Mouse (Mus musculus) CH12.LX (cell line): ENCODE data around the gene Sv2b. TPM values are rescaled to one million over a fixed set of nuclear protein-coding genes. Genes with fewer than 3 reads are reported as not detected.
"Not testable (repeated sequence)": the region's sequence is repeated elsewhere in the genome, so short reads cannot be mapped to it uniquely, and the experiment has no call there.

Experiments used
- DNase-seq: peaks from one replicate; pipeline ENCODE4 v3.0.0-alpha.2; 2013; ENCODE audit errors: extremely low read depth
- H3K27ac ChIP-seq: 2 replicates; pipeline ENCODE4 v1.5.1; 2012; ENCODE audit warnings: low read depth, mild to moderate bottlenecking, control low read depth, moderate library complexity; ENCODE audit not compliant: insufficient read depth
- H3K27me3 ChIP-seq: replicated peaks from 2 replicates; pipeline ENCODE3; 2012; ENCODE audit warnings: inconsistent platforms
- H3K36me3 ChIP-seq, 2 experiments: replicated peaks in 1 of 2; 2 replicates each; pipeline versions ENCODE3 to v1.6.1; 2012; ENCODE audit warnings: inconsistent platforms in 1 of 2, low read length in 1 of 2, mild to moderate bottlenecking in 1 of 2, mixed read lengths in 1 of 2, moderate library complexity in 1 of 2; ENCODE audit not compliant: control insufficient read depth in 1 of 2, insufficient read depth in 1 of 2
- H3K4me1 ChIP-seq, 2 experiments: 2 replicates each; pipeline ENCODE4 v1.6.1; 2012; ENCODE audit warnings: inconsistent platforms in 1 of 2, moderate library complexity in 1 of 2; ENCODE audit not compliant: insufficient read depth in 2 of 2, control insufficient read depth in 1 of 2
- H3K4me2 ChIP-seq: 2 replicates; pipeline ENCODE4 v1.6.1; 2012; ENCODE audit warnings: low read depth, mild to moderate bottlenecking, control low read depth; ENCODE audit not compliant: poor library complexity, insufficient read depth, severe bottlenecking
- H3K4me3 ChIP-seq, 3 experiments: fragments of 150-350 bp in 1 of 3; sonication (generic) in 1 of 3; replicated peaks in 1 of 3; 2 replicates each; pipeline versions ENCODE3 to v1.5.1; 2011 to 2012; ENCODE audit warnings: low read depth in 2 of 3, low read length in 2 of 3, mild to moderate bottlenecking in 2 of 3, moderate library complexity in 2 of 3, control low read depth in 1 of 3, improper control_type of control experiment in 1 of 3, inconsistent platforms in 1 of 3, mixed read lengths in 1 of 3; ENCODE audit not compliant: poor library complexity in 1 of 3
- H3K79me2 ChIP-seq: replicated peaks from 2 replicates; pipeline ENCODE4 v1.6.1; 2012; ENCODE audit warnings: mild to moderate bottlenecking, moderate library complexity; ENCODE audit not compliant: control insufficient read depth, poor library complexity, insufficient read depth, severe bottlenecking; ENCODE audit errors: extremely low read depth
- H3K9ac ChIP-seq: 2 replicates; pipeline ENCODE4 v1.6.1; 2012; ENCODE audit warnings: low read depth, mild to moderate bottlenecking, control low read depth, moderate library complexity; ENCODE audit not compliant: insufficient read depth
- H3K9me3 ChIP-seq: replicated peaks from 2 replicates; pipeline ENCODE3; 2012; ENCODE audit warnings: low read length, inconsistent platforms, mixed read lengths
- BHLHE40 ChIP-seq: IDR thresholded peaks from 2 replicates; pipeline ENCODE4 v1.6.1; 2011; ENCODE audit warnings: mild to moderate bottlenecking, low read depth, low read length, improper control_type of control experiment
- ELF1 ChIP-seq: IDR thresholded peaks from 2 replicates; pipeline ENCODE4 v1.6.1; 2014; ENCODE audit warnings: low read depth, mild to moderate bottlenecking, inconsistent platforms, low read length, improper control_type of control experiment
- EP300 ChIP-seq: IDR thresholded peaks from 2 replicates; pipeline ENCODE4 v1.6.1; 2011; ENCODE audit warnings: low read length, improper control_type of control experiment
- ETS1 ChIP-seq: conservative IDR thresholded peaks from 2 replicates; pipeline ENCODE4 v1.6.1; 2012; ENCODE audit warnings: low read depth, mild to moderate bottlenecking, inconsistent platforms, low read length, improper control_type of control experiment, moderate library complexity
- IRF4 ChIP-seq: IDR thresholded peaks from 2 replicates; pipeline ENCODE4 v1.6.1; 2014; ENCODE audit warnings: low read depth, mild to moderate bottlenecking, inconsistent platforms, low read length, improper control_type of control experiment
- MEF2A ChIP-seq: IDR thresholded peaks from 2 replicates; pipeline ENCODE4 v1.6.1; 2014; ENCODE audit warnings: low read depth, mild to moderate bottlenecking, inconsistent platforms, low read length, improper control_type of control experiment, borderline replicate concordance
- MYC ChIP-seq: IDR thresholded peaks from 2 replicates; pipeline ENCODE4 v1.6.1; 2011; ENCODE audit warnings: low read depth, mild to moderate bottlenecking, improper control_type of control experiment, low read length
- POLR2AphosphoS2 ChIP-seq: IDR thresholded peaks from 2 replicates; pipeline ENCODE4 v1.6.1; 2011; ENCODE audit warnings: low read depth, low read length, improper control_type of control experiment
- RAD21 ChIP-seq: IDR thresholded peaks from 2 replicates; pipeline ENCODE4 v1.6.1; 2011; ENCODE audit warnings: low read depth, mild to moderate bottlenecking, low read length, improper control_type of control experiment, moderate library complexity
- RCOR1 ChIP-seq: conservative IDR thresholded peaks from 2 replicates; pipeline ENCODE4 v1.6.1; 2012; ENCODE audit warnings: low read depth, mild to moderate bottlenecking, inconsistent platforms, low read length, improper control_type of control experiment
- SIN3A ChIP-seq: IDR thresholded peaks from 2 replicates; pipeline ENCODE4 v1.6.1; 2012; ENCODE audit warnings: low read length, improper control_type of control experiment, inconsistent platforms
- SMC3 ChIP-seq: IDR thresholded peaks from 2 replicates; pipeline ENCODE4 v1.6.1; 2011; ENCODE audit warnings: low read depth, low read length, improper control_type of control experiment
- TCF12 ChIP-seq: IDR thresholded peaks from 2 replicates; pipeline ENCODE4 v1.6.1; 2014; ENCODE audit warnings: low read depth, mild to moderate bottlenecking, inconsistent platforms, low read length, improper control_type of control experiment
- ZMIZ1 ChIP-seq: IDR thresholded peaks from 2 replicates; pipeline ENCODE4 v1.6.1; 2012; ENCODE audit warnings: low read depth, mild to moderate bottlenecking, inconsistent platforms, low read length, improper control_type of control experiment
- dilution Hi-C: fragments of 300-500 bp; cut with MboI; formaldehyde crosslinking; loops from 2 replicates; pipeline ENCODE4 v1.14.3; 2020; ENCODE audit warnings: low sequenced_read_pairs; ENCODE audit not compliant: extremely low pct_unique_long_range_greater_than_20kb, extremely low pct_ligation_motif_present
- in situ Hi-C: fragments of 300-500 bp; cut with MboI; formaldehyde crosslinking; loops from 3 replicates; pipeline ENCODE4 v1.14.3; 2019; ENCODE audit warnings: low sequenced_read_pairs, low pct_ligation_motif_present, low pct_unique_long_range_greater_than_20kb, mixed read lengths
- polyA plus RNA-seq: library from polyadenylated mRNA; unstranded; fragments of >175 nt; gene quantifications from 2 replicates; pipeline ENCODE4 v1.2.1, GENCODE M21; 2012; ENCODE audit warnings: low read depth; ENCODE audit not compliant: insufficient read length
- total RNA-seq, 2 experiments: library from RNA; depleted of rRNA; stranded (reverse); fragments of 300-350 nt in 1 of 2; fragments of >200 nt in 1 of 2; gene quantifications; 2 replicates each; pipeline ENCODE4 v1.2.3; 2012 to 2014

The Sv2b gene
- total and polyA plus RNA-seq, 3 experiments, result 0.04 TPM; not detected in 2

DNA sequence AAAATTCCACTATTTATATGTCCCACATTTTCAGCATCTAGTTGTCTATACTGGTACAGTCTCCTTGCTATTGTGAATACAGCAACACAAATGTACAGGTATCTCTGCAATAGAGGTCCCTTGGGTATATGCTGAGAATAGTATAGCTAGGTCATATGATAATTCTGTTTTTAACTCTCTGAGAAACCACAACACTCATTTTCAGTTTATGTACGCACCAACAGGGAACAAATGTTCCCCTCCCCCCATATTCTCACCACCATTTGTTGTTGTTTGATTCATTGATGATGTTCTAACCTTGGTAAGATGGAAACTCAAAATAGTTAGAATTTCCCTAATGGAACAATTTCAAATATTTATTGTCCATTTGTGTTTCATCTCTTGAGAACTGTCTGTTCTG is 16.2 kb upstream of the Sv2b start:
- H3K9ac ChIP-seq, result no peak overlapping the region
- TF ChIP-seq ETS1 (peak; percentile 21; the same call in 1 of the 2 replicates), TCF12 (no peak), POLR2AphosphoS2 (no peak), EP300 (peak; percentile 56; the same call in 1 of the 2 replicates), SIN3A (no peak), RCOR1 (no peak), MEF2A (peak; percentile 71)
- no peak overlapping the region for H3K27ac ChIP-seq
- H3K79me2 ChIP-seq, result no peaks in the 10 kb centered on the region
- dilution Hi-C loops (no loop called here), in situ Hi-C loops (no loop called here)
- H3K36me3 ChIP-seq, result no peaks in the 10 kb centered on the region
- H3K4me2 ChIP-seq, result no peak overlapping the region
- peak; percentile 34 for DNase-seq
- no peaks in the 10 kb centered on the region for H3K27me3 ChIP-seq
- H3K4me1 ChIP-seq, result peaks cover 9 to 15% of the 10 kb centered on the region in 2 experiments
- H3K9me3 ChIP-seq, result no peaks in the 10 kb centered on the region
- no peak overlapping the region for H3K4me3 ChIP-seq

DNA sequence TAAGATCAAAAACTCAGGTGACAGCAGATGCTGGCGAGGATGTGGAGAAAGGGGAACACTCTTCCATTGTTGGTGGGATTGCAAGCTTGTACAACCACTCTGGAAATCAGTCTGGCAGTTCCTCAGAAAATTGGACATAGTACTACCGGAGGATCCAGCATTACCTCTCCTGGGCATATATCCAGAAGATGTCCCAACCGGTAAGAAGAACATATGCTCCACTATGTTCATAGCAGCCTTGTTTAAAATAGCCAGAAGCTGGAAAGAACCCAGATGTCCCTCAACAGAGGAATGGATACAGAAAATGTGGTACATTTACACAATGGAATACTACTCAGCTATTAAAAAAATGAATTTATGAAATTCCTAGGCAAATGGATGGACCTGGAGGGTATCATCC is 13.7 kb upstream of the Sv2b start:
- H3K4me1 ChIP-seq, result peaks cover 15 to 38% of the 10 kb centered on the region in 2 experiments
- H3K4me2 ChIP-seq, in situ Hi-C loops, H3K27ac ChIP-seq, DNase-seq, H3K9ac ChIP-seq, H3K27me3 ChIP-seq, H3K4me3 ChIP-seq, H3K9me3 ChIP-seq, H3K36me3 ChIP-seq, H3K79me2 ChIP-seq, dilution Hi-C loops: not testable (repeated sequence)

DNA sequence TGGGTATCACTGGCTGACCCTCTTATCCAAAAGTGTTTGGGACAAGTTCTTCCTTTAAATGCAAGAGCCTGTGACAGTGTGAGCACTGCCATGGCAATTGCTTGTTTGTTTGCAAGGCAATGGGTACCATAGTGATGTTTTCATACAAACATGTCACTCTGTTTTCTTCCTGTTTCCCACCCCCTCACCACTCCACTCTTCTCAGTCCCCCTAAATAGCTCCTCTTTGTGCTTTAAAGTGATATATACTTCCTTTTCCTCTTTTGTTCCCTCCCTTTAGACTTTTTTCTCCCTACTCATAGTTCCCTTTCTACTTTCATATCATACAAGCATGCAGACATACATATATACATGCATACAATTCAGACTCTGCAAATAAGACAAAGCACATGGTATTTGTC is 10.9 kb upstream of the Sv2b start:
- no peak for DNase-seq
- Histone ChIP-seq H3K79me2 (no peaks in the 10 kb centered on the region), H3K4me3 (no peak overlapping the region), H3K27me3 (no peaks in the 10 kb centered on the region), H3K4me1 (peaks cover 12 to 36% of the 10 kb centered on the region in 2 experiments)
- in situ Hi-C loops, result no loop called here
- TF ChIP-seq BHLHE40, result no peak
- no peak for TF ChIP-seq RAD21
- no peak for TF ChIP-seq IRF4
- no peak for TF ChIP-seq ELF1
- no peak for TF ChIP-seq SIN3A
- TF ChIP-seq RCOR1, result no peak
- no peak for TF ChIP-seq SMC3
- TF ChIP-seq ETS1, result no peak
- TF ChIP-seq ZMIZ1, result no peak
- TF ChIP-seq MYC, result no peak
- TF ChIP-seq MEF2A, result no peak
- TF ChIP-seq, all 38 proteins: peak for 0
- Histone ChIP-seq H3K9ac (no peak overlapping the region), H3K36me3 (no peaks in the 10 kb centered on the region), H3K27ac (no peak overlapping the region), H3K4me2 (no peak overlapping the region), H3K9me3 (peaks cover 7% of the 10 kb centered on the region)
- dilution Hi-C loops, result no loop called here
